Mouse (Mus musculus): ENCODE measurements around the gene Teddm1a.

Gene Teddm1a

GRCm38 (mm10) chr1:153891442-153891841, at the start of gene Teddm1a:
Teddm1a (plus strand) TSS chr1:153891742.
- WGBS, result 71% methylated on average over 4 of the region's 4 CpGs

GRCm38 (mm10) chr1:153842121-153842740, 49.3 kb upstream of the Teddm1a start:
- 57% methylated on average over 11 of the region's 11 CpGs for WGBS

GRCm38 (mm10) chr1:153844042-153844441, 47.5 kb upstream of the Teddm1a start, which contains the start of gene Rgsl1:
Rgsl1 (minus strand) TSS chr1:153844142.
- WGBS, result 99% methylated on average over 8 of the region's 8 CpGs

GRCm38 (mm10) chr1:153846420-153846819, 45.1 kb upstream of the Teddm1a start:
- WGBS, result 74% methylated on average over 7 of the region's 7 CpGs

- WGBS, result 24% methylated on average over 6 of the region's 6 CpGs
Observed at GRCm38 (mm10) chr1:153846867-153847266, 44.7 kb upstream of the Teddm1a start.

- WGBS, result 84% methylated on average over 7 of the region's 7 CpGs
Observed at GRCm38 (mm10) chr1:153852696-153853095, 38.8 kb upstream of the Teddm1a start.

GRCm38 (mm10) chr1:153855946-153856345, 35.6 kb upstream of the Teddm1a start:
- 77% methylated on average over 8 of the region's 8 CpGs for WGBS

- WGBS, result 64% methylated on average over 6 of the region's 6 CpGs
Observed at GRCm38 (mm10) chr1:153874045-153874444, 17.5 kb upstream of the Teddm1a start, which contains the start of gene Teddm1b. Teddm1b (plus strand) TSS chr1:153874345.

GRCm38 (mm10) chr1:153880391-153880790, 11.2 kb upstream of the Teddm1a start:
- WGBS, result 91% methylated on average over 17 of the region's 17 CpGs

- WGBS, result 65% methylated on average over 17 of the region's 17 CpGs
Observed at GRCm38 (mm10) chr1:153886024-153886633, 5.4 kb upstream of the Teddm1a start.

- WGBS, result 97% methylated on average over 10 of the region's 10 CpGs
Observed at GRCm38 (mm10) chr1:153890121-153890520, 1.4 kb upstream of the Teddm1a start.

GRCm38 (mm10) chr1:153893746-153894145, 2.2 kb downstream of the Teddm1a start:
- 53% methylated on average over 2 of the region's 2 CpGs for WGBS

- WGBS, result 41% methylated on average over 8 of the region's 8 CpGs
Observed at GRCm38 (mm10) chr1:153894201-153894893, 2.8 kb downstream of the Teddm1a start.

GRCm38 (mm10) chr1:153894979-153895378, 3.4 kb downstream of the Teddm1a start:
- 31% methylated on average over 5 of the region's 5 CpGs for WGBS

- 82% methylated on average over 8 of the region's 8 CpGs for WGBS
Observed at GRCm38 (mm10) chr1:153897196-153897595, 5.7 kb downstream of the Teddm1a start.

GRCm38 (mm10) chr1:153898989-153899730, 7.6 kb downstream of the Teddm1a start:
- WGBS, result 8% methylated on average over 22 of the region's 22 CpGs

GRCm38 (mm10) chr1:153899731-153900380, 8.3 kb downstream of the Teddm1a start, which contains the start of the genes Glul and Teddm2:
Glul (plus strand) TSS chr1:153899944.
Teddm2 (minus strand) TSS chr1:153900228.
- under 1% methylated on average over 51 of the region's 51 CpGs for WGBS

- under 1% methylated on average over 36 of the region's 36 CpGs for WGBS
Observed at GRCm38 (mm10) chr1:153900381-153900780, 8.8 kb downstream of the Teddm1a start.

GRCm38 (mm10) chr1:153900860-153901730, 9.6 kb downstream of the Teddm1a start:
- 2% methylated on average over 25 of the region's 25 CpGs for WGBS

- 56% methylated on average over 13 of the region's 13 CpGs for WGBS
Observed at GRCm38 (mm10) chr1:153903006-153903405, 11.5 kb downstream of the Teddm1a start.
